Mouse (Mus musculus): Measurements from ENCODE around the gene Endod1. TPM values are rescaled to one million over a fixed set of nuclear protein-coding genes. Genes with fewer than 3 reads are reported as not detected.

The Endod1 gene
- 8.8 and 9.6 TPM in 2 replicates for polyA plus RNA-seq (2015; fragmentation: Nextera tagmentation; extraction: Ambion mirVana)

- DNase-seq (ENCODE audit: low spot score), result no peak
These were observed at the start of gene Endod1 for GRCm38 (mm10) chr9:14381353-14382055. TSS of gene Endod1 (minus strand) at chr9:14381507.

- no peak for DNase-seq (ENCODE audit: low spot score)
These were observed 27.8 kb upstream of the Endod1 start for GRCm38 (mm10) chr9:14409153-14409552.

GRCm38 (mm10) chr9:14408044-14408443, 26.7 kb upstream of the Endod1 start:
- no peak for DNase-seq (ENCODE audit: low spot score)

- DNase-seq (ENCODE audit: low spot score), result no peak
These were observed 24.7 kb upstream of the Endod1 start for GRCm38 (mm10) chr9:14406056-14406455.

GRCm38 (mm10) chr9:14402099-14402498, 20.8 kb upstream of the Endod1 start:
- DNase-seq (ENCODE audit: low spot score), result no peak

GRCm38 (mm10) chr9:14400392-14400791, 19.1 kb upstream of the Endod1 start:
- DNase-seq (ENCODE audit: low spot score), result no peak

- no peak for DNase-seq (ENCODE audit: low spot score)
These were observed 17.6 kb upstream of the Endod1 start for GRCm38 (mm10) chr9:14398946-14399345.

- no peak for DNase-seq (ENCODE audit: low spot score)
These were observed 16.8 kb upstream of the Endod1 start for GRCm38 (mm10) chr9:14398084-14398483.

- no peak for DNase-seq (ENCODE audit: low spot score)
These were observed 16.1 kb upstream of the Endod1 start for GRCm38 (mm10) chr9:14397449-14397819.

- DNase-seq (ENCODE audit: low spot score), result no peak
These were observed 15.6 kb upstream of the Endod1 start for GRCm38 (mm10) chr9:14396819-14397448.

- no peak for DNase-seq (ENCODE audit: low spot score)
These were observed 14.8 kb upstream of the Endod1 start for GRCm38 (mm10) chr9:14396096-14396495.

GRCm38 (mm10) chr9:14394956-14395561, 13.8 kb upstream of the Endod1 start:
- DNase-seq (ENCODE audit: low spot score), result no peak

- DNase-seq (ENCODE audit: low spot score), result no peak
These were observed 10.6 kb upstream of the Endod1 start for GRCm38 (mm10) chr9:14391841-14392318.

GRCm38 (mm10) chr9:14391286-14391685, 10.0 kb upstream of the Endod1 start:
- no peak for DNase-seq (ENCODE audit: low spot score)

GRCm38 (mm10) chr9:14390278-14390677, 9.0 kb upstream of the Endod1 start:
- DNase-seq (ENCODE audit: low spot score), result no peak

- no peak for DNase-seq (ENCODE audit: low spot score)
These were observed 7.8 kb upstream of the Endod1 start for GRCm38 (mm10) chr9:14389050-14389621.

GRCm38 (mm10) chr9:14388001-14388400, 6.7 kb upstream of the Endod1 start:
- DNase-seq (ENCODE audit: low spot score), result no peak

GRCm38 (mm10) chr9:14386831-14387230, 5.5 kb upstream of the Endod1 start:
- DNase-seq (ENCODE audit: low spot score), result no peak

- no peak for DNase-seq (ENCODE audit: low spot score)
These were observed 4.4 kb upstream of the Endod1 start for GRCm38 (mm10) chr9:14385665-14386064.

- DNase-seq (ENCODE audit: low spot score), result no peak
These were observed 2.0 kb upstream of the Endod1 start for GRCm38 (mm10) chr9:14383186-14383920.

GRCm38 (mm10) chr9:14382256-14382791, 1.0 kb upstream of the Endod1 start:
- no peak for DNase-seq (ENCODE audit: low spot score)
